Mouse (Mus musculus): ENCODE results near the gene Mymx. TPM values are rescaled to one million over a fixed set of nuclear protein-coding genes. Genes with fewer than 3 reads are reported as not detected.
A peak's percentile ranks its signal among the peaks of the same experiment; 100 is the strongest.

The Mymx gene
- polyA plus RNA-seq, 2 experiments: 37.8 to 53.5 TPM

DNA sequence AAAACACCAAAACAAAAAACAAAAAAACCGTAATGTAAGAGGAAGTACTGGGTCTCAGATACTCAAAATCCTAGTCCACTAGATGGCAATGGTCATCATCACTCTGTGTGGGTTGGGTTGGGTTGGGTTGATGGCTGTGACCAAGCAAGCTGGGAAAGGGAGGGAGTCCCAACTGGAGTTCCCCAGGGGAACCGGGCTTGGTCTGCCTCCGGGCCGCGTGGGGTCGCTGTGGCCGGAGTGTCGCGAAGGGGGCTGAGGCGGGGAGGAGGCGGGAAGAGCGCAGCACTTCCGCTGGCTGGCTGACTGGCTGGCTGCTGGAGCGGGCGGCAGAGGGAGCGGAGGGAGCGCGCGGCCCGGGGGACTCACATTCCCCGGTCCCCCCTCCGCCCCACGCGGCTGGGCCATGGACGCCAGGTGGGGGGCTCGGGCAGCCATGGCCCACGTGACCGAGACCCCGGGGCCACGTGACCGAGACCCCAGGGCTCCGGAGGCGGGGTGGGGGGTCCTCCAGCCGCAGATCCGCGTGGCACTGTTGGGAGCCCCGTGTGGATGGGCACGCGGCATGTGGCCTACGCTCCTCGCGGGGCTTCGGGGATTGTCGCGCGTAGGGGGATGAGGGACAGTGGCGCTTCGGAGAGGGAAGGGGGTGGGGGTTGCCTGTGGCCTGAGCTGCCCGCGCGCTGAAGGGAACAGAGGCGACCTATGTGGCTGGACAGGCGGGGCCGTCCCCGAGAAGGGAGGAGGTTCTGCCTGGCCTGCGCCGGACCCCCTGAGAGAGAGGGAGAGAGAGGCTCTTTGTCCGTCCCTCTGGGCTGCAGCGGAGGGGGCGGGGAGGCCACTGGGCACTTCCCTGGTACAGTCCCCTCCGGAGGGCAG is 38.0 kb downstream of the Mymx start, which contains the start of gene Slc35b2:
Slc35b2 (plus strand) TSS at position 220 of the 876 bp plus-strand sequence.
- peaks cover 14% of the 10 kb centered on the region; the same call in 1 of the 2 replicates for H3K4me1 ChIP-seq (ENCODE audit: control insufficient read depth, insufficient read depth, low read length)
- DNase-seq (ENCODE audit: low spot score) (peak; percentile 92), ATAC-seq (ENCODE audit: low FRiP score, low read depth) (peak; percentile 82)
- peak within 1 kb of the TSS; percentile 78 for H3K27ac ChIP-seq (replicated peaks; ENCODE audit: low read depth, low read length)
- H3K4me3 ChIP-seq (replicated peaks; ENCODE audit: low read length): peak within 1 kb of the TSS; percentile 86
- peaks cover 30% of the 10 kb centered on the region for H3K36me3 ChIP-seq (ENCODE audit: control insufficient read depth, insufficient read depth, low read length)
- TF ChIP-seq POLR2A (IDR thresholded peaks at IDR 0.05; ENCODE audit: borderline replicate concordance, extremely low read depth, insufficient read depth, insufficient read length): 0 out of 2 replicates have a peak, but pooled peaks have one; percentile 24
- 2% methylated on average over 37 of the region's 61 CpGs for WGBS
- no peaks in the 10 kb centered on the region for H3K27me3 ChIP-seq (ENCODE audit: control insufficient read depth, insufficient read depth, low read length)
- no peaks in the 10 kb centered on the region for H3K9me3 ChIP-seq (ENCODE audit: control insufficient read depth, low read length)
- H3K4me2 ChIP-seq (replicated peaks; ENCODE audit: low read depth, low read length, severe bottlenecking): peak within 1 kb of the TSS; percentile 89
- H3K9ac ChIP-seq (ENCODE audit: low read depth, low read length, severe bottlenecking): peak within 1 kb of the TSS; percentile 86

DNA sequence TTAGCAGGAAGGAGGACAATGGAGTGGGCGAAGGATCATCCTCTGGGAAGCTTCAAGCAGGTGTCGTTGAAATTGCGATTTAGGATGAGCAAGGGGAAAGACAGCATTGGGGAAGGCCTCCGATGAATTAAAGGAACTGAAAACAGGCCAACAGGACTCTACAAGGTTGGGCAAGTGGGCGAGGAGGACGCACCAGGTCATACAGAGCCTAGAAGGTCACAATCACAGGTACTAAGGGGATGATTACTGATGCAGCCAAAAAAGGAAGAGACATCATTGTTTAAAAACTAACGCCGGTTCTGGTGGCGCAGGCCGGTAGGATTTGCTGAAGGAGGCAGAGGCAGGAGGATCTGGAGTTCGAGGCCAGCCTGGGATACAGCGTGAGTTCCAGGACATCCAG is 38.7 kb downstream of the Mymx start:
- TF ChIP-seq POLR2A (IDR thresholded peaks at IDR 0.05; ENCODE audit: borderline replicate concordance, extremely low read depth, insufficient read depth, insufficient read length): no peak
- ATAC-seq (ENCODE audit: low FRiP score, low read depth) (no peak), DNase-seq (ENCODE audit: low spot score) (no peak)
- Histone ChIP-seq H3K27me3 (ENCODE audit: control insufficient read depth, insufficient read depth, low read length) (no peaks in the 10 kb centered on the region), H3K4me1 (ENCODE audit: control insufficient read depth, insufficient read depth, low read length) (peaks cover 14% of the 10 kb centered on the region; the same call in 1 of the 2 replicates), H3K36me3 (ENCODE audit: control insufficient read depth, insufficient read depth, low read length) (peaks cover 24% of the 10 kb centered on the region), H3K9ac (ENCODE audit: low read depth, low read length, severe bottlenecking) (no peak overlapping the region; the same call in 1 of the 2 replicates), H3K4me3 (replicated peaks; ENCODE audit: low read length) (peak overlapping the region; percentile 86; the same call in 1 of the 2 replicates), H3K4me2 (replicated peaks; ENCODE audit: low read depth, low read length, severe bottlenecking) (peak overlapping the region; percentile 89), H3K9me3 (ENCODE audit: control insufficient read depth, low read length) (no peaks in the 10 kb centered on the region), H3K27ac (replicated peaks; ENCODE audit: low read depth, low read length) (no peak overlapping the region)
- 73% methylated on average over 12 of the region's 12 CpGs for WGBS

DNA sequence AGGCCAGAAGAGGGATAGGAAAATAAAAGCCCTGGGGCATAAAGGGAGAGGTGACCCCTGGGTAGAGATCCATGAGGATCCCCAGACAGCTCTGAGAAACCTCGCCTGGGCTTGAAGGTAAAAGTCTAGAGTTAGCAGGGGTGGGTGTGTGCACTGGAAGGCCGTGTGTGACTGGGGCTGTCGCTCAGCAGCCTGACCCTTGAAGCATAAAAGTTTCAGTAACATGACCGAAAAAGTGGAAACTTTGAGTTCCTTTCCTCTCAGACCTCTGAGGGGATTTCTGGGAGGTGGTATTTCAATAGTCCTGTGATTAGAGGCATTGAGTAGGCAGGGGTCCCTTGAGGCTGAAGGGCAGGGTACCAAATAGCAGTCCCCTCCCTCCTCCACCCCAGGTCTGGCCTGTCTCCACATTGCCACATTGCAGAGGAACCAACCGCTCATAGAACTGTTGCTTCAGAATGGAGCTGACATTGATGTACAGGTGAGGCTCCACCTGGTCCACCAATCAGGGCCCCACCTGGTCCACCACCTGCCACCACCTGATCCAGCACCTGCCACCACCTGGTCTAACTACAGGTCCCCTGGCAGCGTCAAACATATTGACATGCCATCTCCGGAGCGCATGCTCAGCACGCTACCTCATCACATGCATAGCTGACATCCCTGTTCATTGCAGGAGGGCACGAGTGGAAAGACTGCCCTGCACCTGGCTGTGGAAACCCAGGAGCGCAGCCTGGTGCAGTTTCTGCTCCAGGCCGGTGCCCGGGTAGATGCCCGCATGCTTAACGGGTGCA is 42.0 kb downstream of the Mymx start:
- Histone ChIP-seq H3K9me3 (ENCODE audit: control insufficient read depth, low read length) (no peaks in the 10 kb centered on the region), H3K9ac (ENCODE audit: low read depth, low read length, severe bottlenecking) (no peak overlapping the region), H3K27me3 (ENCODE audit: control insufficient read depth, insufficient read depth, low read length) (no peaks in the 10 kb centered on the region), H3K4me1 (ENCODE audit: control insufficient read depth, insufficient read depth, low read length) (peaks cover 15% of the 10 kb centered on the region), H3K27ac (replicated peaks; ENCODE audit: low read depth, low read length) (no peak overlapping the region), H3K36me3 (ENCODE audit: control insufficient read depth, insufficient read depth, low read length) (no peaks in the 10 kb centered on the region), H3K4me3 (replicated peaks; ENCODE audit: low read length) (no peak overlapping the region), H3K4me2 (replicated peaks; ENCODE audit: low read depth, low read length, severe bottlenecking) (no peak overlapping the region)
- DNase-seq (ENCODE audit: low spot score): no peak
- WGBS: 82% methylated on average over 15 of the region's 15 CpGs
- no peak for ATAC-seq (ENCODE audit: low FRiP score, low read depth)
- TF ChIP-seq POLR2A (IDR thresholded peaks at IDR 0.05; ENCODE audit: borderline replicate concordance, extremely low read depth, insufficient read depth, insufficient read length): no peak

DNA sequence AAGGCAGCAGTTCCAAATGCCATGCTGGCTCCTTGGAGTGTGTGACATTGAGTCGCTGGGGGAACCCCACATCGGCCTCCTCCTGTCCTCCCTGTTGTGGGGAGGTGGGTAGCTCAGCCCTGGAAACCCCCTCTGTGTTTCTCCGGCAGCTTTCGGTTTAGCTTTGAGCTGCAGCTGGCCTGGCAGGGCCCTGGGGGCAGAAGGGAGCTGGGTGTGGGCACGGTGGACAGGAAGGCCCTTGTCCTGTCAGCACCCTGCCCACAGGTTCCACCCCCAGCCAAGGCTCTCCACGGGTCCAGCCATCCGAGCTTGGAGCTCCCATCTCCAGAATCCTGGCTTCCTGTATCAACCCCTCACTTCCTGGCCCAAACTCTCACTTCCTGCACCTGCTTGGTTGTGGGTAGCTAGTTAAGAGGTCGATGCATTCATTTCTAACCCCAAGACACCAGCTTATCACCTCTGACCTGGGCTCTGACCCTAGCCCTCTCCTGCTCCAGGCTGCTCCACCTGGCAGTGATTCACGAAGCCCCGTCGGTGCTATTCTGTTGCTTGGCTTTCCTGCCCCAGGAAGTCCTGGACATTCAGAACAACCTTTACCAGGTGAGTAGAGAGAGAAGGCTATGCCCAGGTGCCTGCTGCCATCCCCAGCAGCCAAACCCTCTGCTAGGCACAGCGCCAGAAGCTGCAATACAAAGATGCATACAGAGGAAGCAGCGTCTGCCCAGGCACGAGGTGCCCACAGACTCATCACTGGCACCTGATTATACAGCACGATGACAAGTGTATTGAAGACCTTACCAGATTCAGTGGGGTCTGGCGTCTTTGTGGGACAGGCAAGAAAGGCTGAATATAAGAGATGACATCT is 43.7 kb downstream of the Mymx start:
- Histone ChIP-seq H3K9me3 (ENCODE audit: control insufficient read depth, low read length) (no peaks in the 10 kb centered on the region), H3K4me2 (replicated peaks; ENCODE audit: low read depth, low read length, severe bottlenecking) (no peak overlapping the region), H3K27ac (replicated peaks; ENCODE audit: low read depth, low read length) (no peak overlapping the region), H3K4me1 (ENCODE audit: control insufficient read depth, insufficient read depth, low read length) (peaks cover 9% of the 10 kb centered on the region), H3K4me3 (replicated peaks; ENCODE audit: low read length) (no peak overlapping the region), H3K9ac (ENCODE audit: low read depth, low read length, severe bottlenecking) (peak overlapping the region; percentile 12; the same call in 1 of the 2 replicates), H3K36me3 (ENCODE audit: control insufficient read depth, insufficient read depth, low read length) (no peaks in the 10 kb centered on the region), H3K27me3 (ENCODE audit: control insufficient read depth, insufficient read depth, low read length) (no peaks in the 10 kb centered on the region)
- DNase-seq (ENCODE audit: low spot score) (no peak), ATAC-seq (ENCODE audit: low FRiP score, low read depth) (no peak)
- TF ChIP-seq POLR2A (IDR thresholded peaks at IDR 0.05; ENCODE audit: borderline replicate concordance, extremely low read depth, insufficient read depth, insufficient read length): no peak
- 68% methylated on average over 14 of the region's 16 CpGs for whole genome bisulfite sequencing
